30 mouse cellular contexts compared by ENCODE assay signal in the genomic region with DNA sequence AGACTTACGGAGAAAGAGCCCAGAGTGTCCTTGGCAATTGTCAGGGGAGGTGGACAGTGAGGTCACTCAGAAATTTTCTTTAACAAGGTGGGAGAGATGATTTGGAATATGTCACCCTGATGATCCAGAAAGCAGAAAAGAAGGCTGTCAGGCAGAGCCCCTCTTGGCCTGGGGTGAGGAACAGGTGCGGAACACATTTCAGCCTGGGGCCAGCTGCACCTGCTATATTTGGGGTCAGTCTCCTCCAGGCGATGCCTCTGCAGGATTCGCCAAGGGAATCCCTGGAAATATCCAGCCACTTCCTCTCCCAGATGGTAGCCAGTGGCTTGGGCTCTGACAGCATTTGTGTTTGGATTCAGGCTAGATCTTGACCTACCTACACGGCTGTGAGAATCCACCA.
"Had no signal": no experiment of that assay in that cellular context is flagged by ENCODE, and none has a peak within 500 bp of the region (broad histone marks: within the 10 kb centered on the region; RNA-seq: fewer than 3 reads in every experiment).

No protein-coding gene starts in this region.

- H3K4me2 ChIP-seq: limb, embryonic 12.5 days; limb, embryonic 13.5 days; limb, embryonic 15.5 days; liver, embryonic 11.5 days; liver, embryonic 12.5 days; liver, embryonic 13.5 days; liver, embryonic 15.5 days; lung, embryonic 14.5 days; lung, embryonic 15.5 days; midbrain, embryonic 11.5 days; midbrain, embryonic 12.5 days; midbrain, embryonic 13.5 days; midbrain, embryonic 15.5 days; neural tube, embryonic 12.5 days had no signal

- ATAC-seq: liver, embryonic 12.5 days; liver, postnatal 0 days; lung, postnatal 0 days; midbrain, embryonic 13.5 days; midbrain, embryonic 15.5 days; midbrain, embryonic 16.5 days had no signal

- H3K4me1 ChIP-seq: liver, embryonic 12.5 days; liver, embryonic 13.5 days; liver, embryonic 15.5 days; lung, embryonic 15.5 days; megakaryocyte, embryonic 14.5 days; midbrain, embryonic 12.5 days; neural tube, embryonic 12.5 days had no signal

- H3K9ac ChIP-seq: limb, embryonic 12.5 days; limb, embryonic 13.5 days; limb, embryonic 15.5 days; liver, embryonic 12.5 days; liver, embryonic 13.5 days; liver, embryonic 14.5 days; liver, embryonic 15.5 days; liver, postnatal 0 days; lung, embryonic 14.5 days; lung, embryonic 15.5 days; midbrain, embryonic 12.5 days; midbrain, embryonic 13.5 days; midbrain, embryonic 15.5 days; neural tube, embryonic 12.5 days had no signal

- H3K4me3 ChIP-seq: limb, embryonic 10.5 days; limb, embryonic 12.5 days; limb, embryonic 13.5 days; limb, embryonic 15.5 days; liver, embryonic 12.5 days; liver, embryonic 13.5 days; liver, embryonic 15.5 days; lung, embryonic 15.5 days; megakaryocyte, embryonic 14.5 days; midbrain, embryonic 10.5 days; midbrain, embryonic 12.5 days; midbrain, embryonic 13.5 days; midbrain, embryonic 15.5 days; neural tube, embryonic 12.5 days had no signal

- H3K9me3 ChIP-seq: liver, embryonic 15.5 days had no signal

- DNase-seq: left cerebral cortex, postnatal 4 days; liver; liver, embryonic 13.5 days; liver, postnatal 0 days; lung, adult 18-20 months; lung, adult 2 months; lung, embryonic 14.5 days; lung, postnatal 10 days; lung, postnatal 14 days; lung, postnatal 36 days; midbrain, embryonic 14.5 days had no signal

- H3K27me3 ChIP-seq: limb, embryonic 15.5 days; liver, embryonic 12.5 days; liver, embryonic 13.5 days; liver, embryonic 15.5 days; lung, embryonic 15.5 days; midbrain, embryonic 15.5 days; neural tube, embryonic 12.5 days had no signal

- H3K36me3 ChIP-seq: limb, embryonic 10.5 days; limb, embryonic 15.5 days; liver, embryonic 12.5 days; liver, embryonic 13.5 days; liver, embryonic 15.5 days; lung, embryonic 15.5 days; midbrain, embryonic 10.5 days; midbrain, embryonic 12.5 days; midbrain, embryonic 13.5 days; midbrain, embryonic 15.5 days; neural tube, embryonic 12.5 days had no signal

- H3K27ac ChIP-seq: limb, embryonic 10.5 days; limb, embryonic 12.5 days; limb, embryonic 13.5 days; limb, embryonic 15.5 days; liver, embryonic 12.5 days; liver, embryonic 13.5 days; liver, embryonic 14.5 days; liver, embryonic 15.5 days; lung, embryonic 15.5 days; macrophage; midbrain, embryonic 10.5 days; midbrain, embryonic 12.5 days; midbrain, embryonic 13.5 days; midbrain, embryonic 15.5 days; neural tube, embryonic 12.5 days had no signal
